Mouse (Mus musculus) heart, adult 2 months (tissue): ENCODE data around the gene Gm20765. TPM values are rescaled to one million over a fixed set of nuclear protein-coding genes. Genes with fewer than 3 reads are reported as not detected.
"Not testable (repeated sequence)": the region's sequence is repeated elsewhere in the genome, so short reads cannot be mapped to it uniquely, and the experiment has no call there.

Experiments used
- DNase-seq, 2 experiments: peaks; one replicate each; pipeline ENCODE4 v3.0.0; 2021
- H3K27ac ChIP-seq: fragments of 200-600 bp; 2 replicates; pipeline ENCODE4 v1.8.1; 2022
- H3K27me3 ChIP-seq: fragments of 200-500 bp; 2 replicates; pipeline ENCODE4 v1.6.1; 2012; ENCODE audit warnings: mild to moderate bottlenecking, low read length, inconsistent platforms, mixed read lengths; ENCODE audit not compliant: control insufficient read depth, insufficient read depth
- H3K36me3 ChIP-seq: fragments of 200-500 bp; 2 replicates; pipeline ENCODE4 v1.6.1; 2012; ENCODE audit warnings: low read length, inconsistent platforms; ENCODE audit not compliant: control insufficient read depth, insufficient read depth
- H3K4me1 ChIP-seq: fragments of 200-500 bp; 2 replicates; pipeline ENCODE4 v1.6.1; 2011; ENCODE audit warnings: low read length; ENCODE audit not compliant: control insufficient read depth, insufficient read depth
- H3K4me3 ChIP-seq: fragments of 200-600 bp; 2 replicates; pipeline ENCODE4 v1.8.1; 2022
- H3K79me2 ChIP-seq: fragments of 200-500 bp; replicated peaks from 2 replicates; pipeline ENCODE4 v1.6.1; 2012; ENCODE audit warnings: mild to moderate bottlenecking, inconsistent platforms, low read length, moderate library complexity, mixed read lengths; ENCODE audit not compliant: control insufficient read depth, insufficient read depth
- H3K9ac ChIP-seq: fragments of 200-500 bp; 2 replicates; pipeline ENCODE4 v1.6.1; 2012; ENCODE audit warnings: low read depth, mild to moderate bottlenecking, control low read depth, inconsistent platforms, low read length, mixed read lengths
- WGBS: fragments of 180-500 bp; shearing (Covaris S2); methylation state at CpG from one replicate; pipeline ENCODE4 v1.1.7; 2018; 5-methylcytosine and 5-hydroxymethylcytosine counted together
- intact Hi-C: fragments of 180-260 bp; cut with DNase I; formaldehyde crosslinking; loops from one replicate; pipeline ENCODE4 v1.15.1; 2025
- long read RNA-seq: library from polyadenylated mRNA; stranded (forward); transcript quantifications from one replicate; pipeline ENCODE4 v2.0.0, GENCODE M21; 2021
- polyA plus RNA-seq: library from polyadenylated mRNA; depleted of rRNA; stranded (reverse); fragments of >200 nt; gene quantifications from 2 replicates; pipeline ENCODE4 v1.2.3, GENCODE M21; 2012; rRNA removed
- total RNA-seq, 2 experiments: library from RNA; stranded (reverse); gene quantifications; 2 replicates each; pipeline ENCODE4 v1.2.3; 2021

The Gm20765 gene
- total RNA-seq (not detected), polyA plus RNA-seq (not detected in 2 replicates)
- long read RNA-seq = 0 reads

DNA sequence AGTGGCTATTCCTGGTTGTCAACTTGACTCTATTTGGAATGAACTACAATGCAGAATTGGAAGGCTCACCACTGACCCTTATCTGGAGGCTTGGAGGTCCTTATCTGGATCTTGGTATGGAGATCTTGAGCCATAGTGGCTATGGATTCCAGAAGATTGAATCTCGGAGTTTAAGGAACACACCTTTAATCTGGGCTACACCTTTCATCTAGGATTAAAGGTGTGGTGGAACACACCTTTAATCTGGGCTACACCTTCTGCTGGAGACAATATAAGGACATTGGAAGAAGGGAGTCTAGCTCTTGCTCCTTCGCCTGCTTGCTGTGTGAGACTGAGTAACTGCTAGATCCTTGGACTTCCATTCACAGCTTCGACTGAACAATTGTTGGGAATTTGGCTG, at the start of gene Gm20765:
Gm20765 (plus strand) TSS at position 301 of the 400 bp plus-strand sequence.
- H3K4me1 ChIP-seq, H3K79me2 ChIP-seq, H3K4me3 ChIP-seq, H3K27ac ChIP-seq, H3K36me3 ChIP-seq, H3K9ac ChIP-seq, DNase-seq, intact Hi-C loops, H3K27me3 ChIP-seq: not testable (repeated sequence)
- WGBS = no CpG with 5 or more reads among the region's 3 CpGs

DNA sequence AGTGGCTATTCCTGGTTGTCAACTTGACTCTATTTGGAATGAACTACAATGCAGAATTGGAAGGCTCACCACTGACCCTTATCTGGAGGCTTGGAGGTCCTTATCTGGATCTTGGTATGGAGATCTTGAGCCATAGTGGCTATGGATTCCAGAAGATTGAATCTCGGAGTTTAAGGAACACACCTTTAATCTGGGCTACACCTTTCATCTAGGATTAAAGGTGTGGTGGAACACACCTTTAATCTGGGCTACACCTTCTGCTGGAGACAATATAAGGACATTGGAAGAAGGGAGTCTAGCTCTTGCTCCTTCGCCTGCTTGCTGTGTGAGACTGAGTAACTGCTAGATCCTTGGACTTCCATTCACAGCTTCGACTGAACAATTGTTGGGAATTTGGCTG, 42.6 kb upstream of the Gm20765 start, which contains the start of gene Gm21293:
Gm21293 (plus strand) TSS at position 301 of the 400 bp plus-strand sequence.
- H3K4me3 ChIP-seq, intact Hi-C loops, DNase-seq, H3K79me2 ChIP-seq, H3K36me3 ChIP-seq, H3K27ac ChIP-seq, H3K27me3 ChIP-seq, H3K4me1 ChIP-seq, H3K9ac ChIP-seq: not testable (repeated sequence)
- no CpG with 5 or more reads among the region's 3 CpGs for WGBS

- DNase-seq, H3K27ac ChIP-seq, H3K4me1 ChIP-seq, intact Hi-C loops, H3K27me3 ChIP-seq, H3K4me3 ChIP-seq, H3K36me3 ChIP-seq, H3K79me2 ChIP-seq, H3K9ac ChIP-seq: not testable (repeated sequence)
- WGBS = no CpG with 5 or more reads among the region's 3 CpGs
Observed at GRCm38 (mm10) chr10:104151197-104151596, 34.1 kb upstream of the Gm20765 start, which contains the start of gene Gm6763. Gene Gm6763 (plus strand): TSS chr10:104151497.

- intact Hi-C loops, H3K36me3 ChIP-seq, H3K79me2 ChIP-seq, H3K4me3 ChIP-seq, DNase-seq, H3K27me3 ChIP-seq, H3K27ac ChIP-seq, H3K9ac ChIP-seq, H3K4me1 ChIP-seq: not testable (repeated sequence)
- WGBS = no CpG with 5 or more reads among the region's 3 CpGs
Observed at GRCm38 (mm10) chr10:104159706-104160105, 25.6 kb upstream of the Gm20765 start, which contains the start of gene Gm8764. Gene Gm8764 (plus strand): TSS chr10:104160006.

DNA sequence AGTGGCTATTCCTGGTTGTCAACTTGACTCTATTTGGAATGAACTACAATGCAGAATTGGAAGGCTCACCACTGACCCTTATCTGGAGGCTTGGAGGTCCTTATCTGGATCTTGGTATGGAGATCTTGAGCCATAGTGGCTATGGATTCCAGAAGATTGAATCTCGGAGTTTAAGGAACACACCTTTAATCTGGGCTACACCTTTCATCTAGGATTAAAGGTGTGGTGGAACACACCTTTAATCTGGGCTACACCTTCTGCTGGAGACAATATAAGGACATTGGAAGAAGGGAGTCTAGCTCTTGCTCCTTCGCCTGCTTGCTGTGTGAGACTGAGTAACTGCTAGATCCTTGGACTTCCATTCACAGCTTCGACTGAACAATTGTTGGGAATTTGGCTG, 17.1 kb upstream of the Gm20765 start, which contains the start of gene Gm21304:
Gm21304 (plus strand) TSS at position 301 of the 400 bp plus-strand sequence.
- H3K27ac ChIP-seq, H3K79me2 ChIP-seq, intact Hi-C loops, DNase-seq, H3K27me3 ChIP-seq, H3K9ac ChIP-seq, H3K4me1 ChIP-seq, H3K4me3 ChIP-seq, H3K36me3 ChIP-seq: not testable (repeated sequence)
- WGBS = no CpG with 5 or more reads among the region's 3 CpGs

- H3K9ac ChIP-seq, H3K36me3 ChIP-seq, intact Hi-C loops, H3K27ac ChIP-seq, H3K27me3 ChIP-seq, H3K4me1 ChIP-seq, H3K79me2 ChIP-seq, DNase-seq, H3K4me3 ChIP-seq: not testable (repeated sequence)
- no CpG with 5 or more reads among the region's 3 CpGs for WGBS
Observed at GRCm38 (mm10) chr10:104176724-104177123, 8.6 kb upstream of the Gm20765 start, which contains the start of gene Gm21312. Gene Gm21312 (plus strand): TSS chr10:104177024.

GRCm38 (mm10) chr10:104193742-104194141, 8.4 kb downstream of the Gm20765 start, which contains the start of gene Gm4340:
Gene Gm4340 (plus strand): TSS chr10:104194042.
- WGBS = no CpG with 5 or more reads among the region's 3 CpGs
- DNase-seq, H3K27me3 ChIP-seq, intact Hi-C loops, H3K9ac ChIP-seq, H3K27ac ChIP-seq, H3K4me1 ChIP-seq, H3K36me3 ChIP-seq, H3K79me2 ChIP-seq, H3K4me3 ChIP-seq: not testable (repeated sequence)
